Mouse (Mus musculus): ENCODE measurements around the gene Defa17. TPM values are rescaled to one million over a fixed set of nuclear protein-coding genes. Genes with fewer than 3 reads are reported as not detected.
"Not testable (repeated sequence)": the region's sequence is repeated elsewhere in the genome, so short reads cannot be mapped to it uniquely, and the experiment has no call there.

Gene Defa17
- not detected in 2 replicates for polyA plus RNA-seq (2016; fragmentation: Nextera tagmentation; extraction: Ambion mirVana)

- not testable (repeated sequence) for H3K36me3 ChIP-seq (replicated peaks); H3K4me3 ChIP-seq (replicated peaks); H3K27ac ChIP-seq; H3K4me2 ChIP-seq; ATAC-seq (ENCODE audit: low FRiP score); H3K27me3 ChIP-seq; H3K9me3 ChIP-seq; H3K4me1 ChIP-seq; H3K9ac ChIP-seq
- no CpG with 5 or more reads among the region's 2 CpGs for WGBS
Measured at GRCm38 (mm10) chr8:21655480-21655879, at the start of gene Defa17. Gene Defa17, plus strand, starts transcription at chr8:21655780.

GRCm38 (mm10) chr8:21617883-21618282 is 37.7 kb upstream of the Defa17 start, which contains the start of gene Defa26:
Gene Defa26, plus strand, starts transcription at chr8:21618183.
- WGBS: 100% methylated on average over 1 of the region's 1 CpGs
- not testable (repeated sequence) for H3K9ac ChIP-seq; H3K27ac ChIP-seq; H3K4me3 ChIP-seq (replicated peaks); H3K9me3 ChIP-seq; H3K4me1 ChIP-seq; H3K36me3 ChIP-seq (replicated peaks); ATAC-seq (ENCODE audit: low FRiP score); H3K4me2 ChIP-seq; H3K27me3 ChIP-seq

GRCm38 (mm10) chr8:21665497-21665896 is 9.9 kb downstream of the Defa17 start, which contains the start of gene Defa34:
Gene Defa34, plus strand, starts transcription at chr8:21665797.
- H3K9ac ChIP-seq: not testable (repeated sequence)

GRCm38 (mm10) chr8:21703545-21703944 is 48.0 kb downstream of the Defa17 start, which contains the start of gene AY761184:
Gene AY761184, minus strand, starts transcription at chr8:21703645.
- H3K4me3 ChIP-seq (replicated peaks); H3K9me3 ChIP-seq; H3K27ac ChIP-seq; H3K9ac ChIP-seq; H3K27me3 ChIP-seq; ATAC-seq (ENCODE audit: low FRiP score); H3K4me1 ChIP-seq; H3K36me3 ChIP-seq (replicated peaks); H3K4me2 ChIP-seq: not testable (repeated sequence)
- 85% methylated on average over 2 of the region's 2 CpGs for WGBS

More at GRCm38 (mm10) chr8:21665497-21665896, 9.9 kb downstream of the Defa17 start, which contains the start of gene Defa34:
- H3K4me3 ChIP-seq (replicated peaks); H3K9me3 ChIP-seq; H3K27ac ChIP-seq; H3K27me3 ChIP-seq; H3K4me1 ChIP-seq; H3K36me3 ChIP-seq (replicated peaks); ATAC-seq (ENCODE audit: low FRiP score); H3K4me2 ChIP-seq: not testable (repeated sequence)
- WGBS: 80% methylated on average over 1 of the region's 1 CpGs

Other genes starting within 250 kb of the Defa17 start
- not detected in 2 replicates for gene Defa36, start 228.4 kb upstream of the Defa17 start, polyA plus RNA-seq (2016; fragmentation: Nextera tagmentation; extraction: Ambion mirVana)
- gene Gm7849, start 199.2 kb upstream of the Defa17 start, polyA plus RNA-seq (2016; fragmentation: Nextera tagmentation; extraction: Ambion mirVana): not detected in 2 replicates
- not detected in 2 replicates for gene Defa20, start 146.5 kb upstream of the Defa17 start, polyA plus RNA-seq (2016; fragmentation: Nextera tagmentation; extraction: Ambion mirVana)
- not detected in 2 replicates for gene Defa32, start 126.7 kb upstream of the Defa17 start, polyA plus RNA-seq (2016; fragmentation: Nextera tagmentation; extraction: Ambion mirVana)
- gene Defa37, start 90.4 kb upstream of the Defa17 start, polyA plus RNA-seq (2016; fragmentation: Nextera tagmentation; extraction: Ambion mirVana): not detected in 2 replicates
- gene Defa28, start 72.8 kb upstream of the Defa17 start, polyA plus RNA-seq (2016; fragmentation: Nextera tagmentation; extraction: Ambion mirVana): not detected in 2 replicates
- not detected in 2 replicates for gene Gm7861, start 61.3 kb upstream of the Defa17 start, polyA plus RNA-seq (2016; fragmentation: Nextera tagmentation; extraction: Ambion mirVana)
- gene Defa26, start 37.6 kb upstream of the Defa17 start, polyA plus RNA-seq (2016; fragmentation: Nextera tagmentation; extraction: Ambion mirVana): not detected in 2 replicates
- not detected in 2 replicates for gene Defa34, start 10.0 kb downstream of the Defa17 start, polyA plus RNA-seq (2016; fragmentation: Nextera tagmentation; extraction: Ambion mirVana)
- not detected in 2 replicates for gene AY761184, start 47.9 kb downstream of the Defa17 start, polyA plus RNA-seq (2016; fragmentation: Nextera tagmentation; extraction: Ambion mirVana)
- gene Defa24, start 78.7 kb downstream of the Defa17 start, polyA plus RNA-seq (2016; fragmentation: Nextera tagmentation; extraction: Ambion mirVana): not detected in 2 replicates
- not detected in 2 replicates for gene Defb50, start 167.8 kb downstream of the Defa17 start, polyA plus RNA-seq (2016; fragmentation: Nextera tagmentation; extraction: Ambion mirVana)
- not detected in 2 replicates for gene Defb2, start 184.1 kb downstream of the Defa17 start, polyA plus RNA-seq (2016; fragmentation: Nextera tagmentation; extraction: Ambion mirVana)
- not detected in 2 replicates for gene Defb10, start 203.1 kb downstream of the Defa17 start, polyA plus RNA-seq (2016; fragmentation: Nextera tagmentation; extraction: Ambion mirVana)
- not detected in 2 replicates for gene Defb9, start 229.6 kb downstream of the Defa17 start, polyA plus RNA-seq (2016; fragmentation: Nextera tagmentation; extraction: Ambion mirVana)

All from forebrain, embryonic 12.5 days (tissue).